Mouse (Mus musculus) hindbrain, embryonic 15.5 days (tissue): ENCODE measurements around the gene Cadm2. TPM values are rescaled to one million over a fixed set of nuclear protein-coding genes. Genes with fewer than 3 reads are reported as not detected.

Experiments
- ATAC-seq: fragments of 200-750 bp; cut with Nextera tagmentation; 2 replicates; pipeline ENCODE4 v1.8.0; 2017; ENCODE audit warnings: low read depth, moderate number of reproducible peaks, moderate TSS enrichment; ENCODE audit not compliant: low FRiP score
- H3K27ac ChIP-seq: fragments of 300-500 bp; sonication (generic); replicated peaks from 2 replicates; pipeline ENCODE4 v1.5.1; 2015; ENCODE audit warnings: mild to moderate bottlenecking, inconsistent platforms
- H3K27me3 ChIP-seq: fragments of 300-500 bp; sonication (generic); 2 replicates; pipeline ENCODE4 v1.6.1; 2015; ENCODE audit warnings: control low read depth, inconsistent platforms
- H3K36me3 ChIP-seq: fragments of 300-500 bp; sonication (generic); 2 replicates; pipeline ENCODE4 v1.6.1; 2015; ENCODE audit warnings: control low read depth, inconsistent platforms
- H3K4me1 ChIP-seq: fragments of 300-500 bp; sonication (generic); replicated peaks from 2 replicates; pipeline ENCODE4 v1.6.1; 2015; ENCODE audit warnings: control low read depth, inconsistent platforms
- H3K4me2 ChIP-seq: fragments of 300-500 bp; sonication (generic); 2 replicates; pipeline ENCODE4 v1.6.1; 2015; ENCODE audit warnings: moderate library complexity, mild to moderate bottlenecking, inconsistent platforms
- H3K4me3 ChIP-seq: fragments of 300-500 bp; sonication (generic); 2 replicates; pipeline ENCODE4 v1.5.1; 2015; ENCODE audit warnings: mild to moderate bottlenecking, inconsistent platforms
- H3K9ac ChIP-seq: fragments of 300-500 bp; sonication (generic); 2 replicates; pipeline ENCODE4 v1.6.1; 2015; ENCODE audit warnings: inconsistent platforms
- H3K9me3 ChIP-seq: fragments of 300-500 bp; sonication (generic); 2 replicates; pipeline ENCODE4 v1.6.1; 2016; ENCODE audit warnings: control low read depth, inconsistent platforms
- WGBS: fragments of 180-500 bp; shearing (Covaris S2); methylation state at CpG from one replicate; pipeline ENCODE4 v1.1.7; 2015; 5-methylcytosine and 5-hydroxymethylcytosine counted together
- polyA plus RNA-seq: library from polyadenylated mRNA; unstranded; fragments of >200 nt; fragmentation: Nextera tagmentation; extraction: Ambion mirVana; gene quantifications from 2 replicates; pipeline ENCODE4 v1.2.1, GENCODE M21; 2015

Gene Cadm2
- polyA plus RNA-seq, 1 experiment from 2014 or later, result 63.8 TPM

DNA sequence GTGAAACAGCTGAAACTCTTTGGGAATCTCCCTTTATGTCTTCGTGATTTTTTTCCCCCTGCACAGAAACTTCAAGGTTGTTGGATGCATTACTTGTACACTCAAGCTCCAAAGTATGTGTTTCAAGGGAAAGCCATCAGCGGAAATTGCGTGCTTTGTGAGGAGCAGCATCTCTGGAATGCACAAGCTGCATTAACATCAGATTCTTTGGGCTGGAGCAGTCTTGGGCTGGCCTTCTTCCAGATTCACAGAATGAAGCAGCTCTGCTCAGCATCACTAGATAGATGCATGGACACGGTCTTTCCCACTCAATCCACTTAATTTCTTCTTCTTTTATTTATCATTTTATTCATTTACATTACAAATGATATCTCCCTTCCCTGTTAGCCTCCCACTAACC, 977.1 kb downstream of the Cadm2 start:
- WGBS, result 73% methylated on average over 4 of the region's 4 CpGs
- Histone ChIP-seq H3K27me3 (no peaks in the 10 kb centered on the region), H3K4me1 (no peaks in the 10 kb centered on the region), H3K4me3 (no peak overlapping the region), H3K36me3 (no peaks in the 10 kb centered on the region), H3K9me3 (no peaks in the 10 kb centered on the region), H3K4me2 (no peak overlapping the region), H3K9ac (no peak overlapping the region), H3K27ac (no peak overlapping the region)
- no peak for ATAC-seq

DNA sequence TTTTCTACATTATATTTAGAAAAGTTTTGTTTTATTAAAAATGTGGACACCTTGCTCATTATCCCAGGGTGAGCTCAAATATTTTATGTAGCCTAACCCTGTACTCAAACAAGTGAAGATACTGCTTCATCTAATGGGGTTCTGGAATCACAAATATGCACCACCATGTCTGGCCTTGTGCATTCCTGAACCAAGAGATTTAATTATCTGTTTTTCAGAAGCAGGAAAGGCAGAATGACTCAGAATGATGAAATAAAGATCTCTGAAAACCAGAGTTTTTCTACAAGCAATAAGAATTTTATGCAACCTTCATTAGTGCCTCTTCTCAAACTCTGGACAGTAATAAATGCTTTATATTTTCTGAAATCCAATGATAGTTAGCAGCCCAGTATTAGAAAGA, 993.2 kb downstream of the Cadm2 start:
- Histone ChIP-seq H3K4me2 (no peak overlapping the region), H3K9me3 (no peaks in the 10 kb centered on the region), H3K27ac (no peak overlapping the region), H3K9ac (no peak overlapping the region), H3K36me3 (no peaks in the 10 kb centered on the region), H3K27me3 (no peaks in the 10 kb centered on the region), H3K4me3 (no peak overlapping the region), H3K4me1 (no peaks in the 10 kb centered on the region)
- ATAC-seq, result no peak

- Histone ChIP-seq H3K4me3 (no peak overlapping the region), H3K4me2 (no peak overlapping the region), H3K27me3 (no peaks in the 10 kb centered on the region), H3K9ac (no peak overlapping the region), H3K27ac (no peak overlapping the region), H3K4me1 (no peaks in the 10 kb centered on the region), H3K36me3 (no peaks in the 10 kb centered on the region), H3K9me3 (no peaks in the 10 kb centered on the region)
- no peak for ATAC-seq
- WGBS, result 55% methylated on average over 1 of the region's 1 CpGs
Measured at GRCm38 (mm10) chr16:66622423-66622822, 998.3 kb downstream of the Cadm2 start.

GRCm38 (mm10) chr16:66612624-66613023, 1008.1 kb downstream of the Cadm2 start:
- Histone ChIP-seq H3K4me3 (no peak overlapping the region), H3K27ac (no peak overlapping the region), H3K4me1 (no peaks in the 10 kb centered on the region), H3K36me3 (no peaks in the 10 kb centered on the region), H3K4me2 (no peak overlapping the region), H3K27me3 (no peaks in the 10 kb centered on the region), H3K9ac (no peak overlapping the region), H3K9me3 (no peaks in the 10 kb centered on the region)
- 41% methylated on average over 5 of the region's 5 CpGs for WGBS
- no peak for ATAC-seq
